Mouse (Mus musculus) olfactory bulb, adult 2 months (tissue): ENCODE results near the gene Dleu7.

Experiments
- CTCF ChIP-seq: fragments of 200-500 bp; IDR thresholded peaks from 2 replicates; pipeline ENCODE4 v1.5.1; 2012; ENCODE audit warnings: low read depth, mild to moderate bottlenecking, low read length, moderate library complexity; ENCODE audit not compliant: insufficient read depth
- POLR2A ChIP-seq: fragments of 200-500 bp; IDR thresholded peaks from 2 replicates; pipeline ENCODE4 v1.6.1; 2012; ENCODE audit warnings: mild to moderate bottlenecking, low read depth, low read length, moderate library complexity; ENCODE audit not compliant: insufficient read depth

GRCm38 (mm10) chr14:62327171-62327570, 34.3 kb upstream of the Dleu7 start:
- TF ChIP-seq CTCF = no peak
- TF ChIP-seq POLR2A = no peak
